Mouse (Mus musculus): ENCODE measurements around the gene Sephs2. TPM values are rescaled to one million over a fixed set of nuclear protein-coding genes. Genes with fewer than 3 reads are reported as not detected.
A peak's percentile ranks its signal among the peaks of the same experiment; 100 is the strongest.

Gene Sephs2
- total RNA-seq, 2 experiments from 2014 or later: 28.6 to 30.7 TPM

DNA sequence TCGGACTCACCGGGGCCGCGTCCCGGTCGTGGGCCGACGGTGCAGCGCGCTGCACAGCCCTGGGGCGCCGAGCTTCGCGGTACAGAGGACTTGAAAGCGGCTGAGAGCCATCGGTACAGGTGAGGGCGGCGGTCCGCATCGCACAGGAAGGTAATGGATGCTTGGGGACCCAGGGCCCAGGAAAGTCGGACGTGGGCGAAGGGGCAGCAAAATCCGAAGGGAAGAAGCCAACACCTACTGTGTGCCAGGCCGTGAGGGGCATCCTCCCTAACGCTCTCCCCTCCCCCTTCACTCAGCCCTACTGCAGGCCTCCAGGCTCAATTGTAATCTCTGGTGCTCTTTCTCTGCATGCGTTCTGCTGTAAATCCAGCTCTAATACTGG, 40.5 kb downstream of the Sephs2 start:
- DNase-seq: no peak

DNA sequence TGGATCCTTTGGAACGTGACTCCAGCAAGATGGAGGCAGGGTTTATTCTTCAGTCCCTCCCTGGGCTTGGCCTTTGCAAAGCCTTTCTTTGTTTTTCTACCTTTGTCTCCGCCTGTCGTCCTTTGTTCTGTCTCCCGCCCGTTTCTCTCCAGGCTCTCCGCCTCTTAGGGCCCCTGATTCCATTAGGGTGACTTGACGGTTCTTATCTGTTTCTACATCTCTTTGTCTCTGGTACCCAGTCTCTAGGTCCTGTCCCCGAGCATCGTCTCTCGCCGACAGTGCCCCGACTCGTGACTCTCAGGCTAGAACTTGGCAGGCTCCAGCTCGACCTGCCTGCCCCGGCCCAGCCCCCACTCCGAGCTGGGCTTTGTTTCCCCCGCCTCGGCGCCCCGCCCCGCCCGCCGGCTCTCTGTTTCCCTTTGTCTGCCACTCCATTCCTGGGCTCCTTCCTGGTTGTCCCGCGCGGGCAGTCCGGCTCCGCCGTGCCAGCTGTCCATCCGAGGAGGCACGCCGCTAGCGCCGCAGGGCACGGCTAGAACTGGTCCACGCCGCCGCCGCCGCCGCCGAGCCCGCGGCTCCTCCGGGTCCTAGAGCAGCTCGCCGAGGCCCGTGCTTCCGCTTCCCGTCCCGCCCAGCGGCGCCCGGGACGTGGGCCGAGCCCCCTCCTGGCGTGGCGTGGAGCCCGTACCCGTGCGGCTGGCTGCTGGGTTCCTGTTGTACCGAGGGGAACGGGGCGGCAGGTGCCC, 41.1 kb downstream of the Sephs2 start, which contains the start of the genes Zfp553 and Sept1:
Gene Zfp553 (plus strand): TSS at position 440 of the 746 bp plus-strand sequence.
Gene Sept1 (minus strand): TSS at position 509 of the 746 bp plus-strand sequence.
- peak; percentile 84 for DNase-seq

DNA sequence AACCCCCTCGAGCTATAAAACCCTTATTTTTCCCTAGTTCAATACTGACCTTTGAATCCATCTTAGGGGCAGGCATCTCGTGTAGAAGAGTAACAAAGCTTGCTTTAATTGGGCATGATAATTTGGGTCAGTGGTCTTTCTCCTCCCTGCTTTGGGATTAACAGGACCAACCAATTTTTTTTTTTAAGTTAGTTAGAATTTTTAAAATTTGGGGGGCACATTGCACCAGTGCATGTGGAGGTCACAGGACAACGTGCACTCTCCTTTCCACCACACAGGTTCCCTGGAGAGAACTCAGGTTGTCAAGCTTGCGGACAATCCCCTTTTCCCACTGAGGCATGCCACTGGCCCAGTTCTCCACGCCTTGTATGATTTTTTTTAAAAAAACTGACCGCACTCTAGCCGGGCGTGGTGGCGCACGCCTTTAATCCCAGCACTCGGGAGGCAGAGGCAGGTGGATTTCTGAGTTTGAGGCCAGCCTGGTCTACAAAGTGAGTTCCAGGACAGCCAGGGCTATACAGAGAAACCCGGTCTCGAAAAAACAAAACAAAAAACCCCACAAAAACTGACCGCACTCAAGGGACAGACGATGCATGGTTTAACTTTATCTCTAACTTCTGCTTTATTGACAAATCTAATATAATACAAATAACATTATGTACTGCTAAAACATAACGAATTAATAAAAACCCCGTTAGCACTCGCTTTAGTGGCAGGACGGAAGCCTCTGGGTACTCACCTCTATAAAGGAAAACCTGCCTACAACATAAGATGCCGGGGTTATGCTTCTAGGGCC, 41.8 kb downstream of the Sephs2 start:
- DNase-seq: no peak

DNA sequence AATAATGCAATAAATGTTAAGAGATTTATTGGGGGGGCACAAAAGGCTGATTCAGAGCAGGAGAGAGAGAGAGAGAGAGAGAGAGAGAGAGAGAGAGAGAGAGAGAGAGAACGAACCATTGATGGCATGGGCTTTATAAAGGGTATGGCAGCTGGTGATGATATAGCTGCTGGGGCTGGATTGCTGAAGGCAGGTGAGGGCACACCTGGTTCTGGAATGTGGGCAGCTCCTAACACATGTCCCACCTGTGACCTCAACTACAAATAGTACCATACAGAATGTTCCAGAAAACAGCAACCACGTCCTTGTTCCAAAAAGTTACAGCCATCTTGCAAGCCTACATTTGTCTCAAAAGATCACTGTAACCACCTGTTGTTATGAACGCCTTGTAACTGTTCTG, 42.5 kb downstream of the Sephs2 start:
- no peak for DNase-seq

DNA sequence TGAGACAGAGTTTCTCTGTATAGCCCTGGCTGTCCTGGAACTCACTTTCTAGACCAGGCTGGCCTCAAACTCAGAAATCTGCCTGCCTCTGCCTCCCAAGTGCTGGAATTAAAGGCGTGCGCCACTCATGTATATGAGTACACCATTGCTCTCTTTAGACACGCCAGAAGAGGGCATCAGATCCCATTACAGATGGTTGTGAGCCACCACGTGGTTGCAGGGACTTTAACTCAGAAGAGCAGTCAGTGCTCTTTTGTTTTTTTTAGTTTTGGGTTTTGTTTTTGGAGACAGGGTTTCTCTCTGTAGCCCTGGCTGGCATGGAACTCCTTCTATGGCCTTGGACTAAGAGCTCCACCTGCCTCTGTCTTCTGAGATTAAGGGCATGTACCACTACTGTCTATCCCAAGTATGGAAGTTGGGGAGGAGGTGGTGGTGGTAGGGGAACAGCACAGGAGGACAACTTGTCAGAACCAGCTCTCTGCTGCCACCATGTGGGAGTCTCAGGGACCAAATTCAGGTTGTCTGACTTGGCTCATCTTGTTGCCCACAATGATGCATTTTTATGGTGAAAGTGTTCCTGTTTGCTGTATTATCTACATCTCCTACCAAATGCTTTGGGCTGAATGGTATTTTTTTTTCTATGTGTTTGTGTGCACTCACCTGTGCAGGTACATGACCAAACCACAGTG, 45.1 kb downstream of the Sephs2 start:
- DNase-seq: peak; percentile 72

DNA sequence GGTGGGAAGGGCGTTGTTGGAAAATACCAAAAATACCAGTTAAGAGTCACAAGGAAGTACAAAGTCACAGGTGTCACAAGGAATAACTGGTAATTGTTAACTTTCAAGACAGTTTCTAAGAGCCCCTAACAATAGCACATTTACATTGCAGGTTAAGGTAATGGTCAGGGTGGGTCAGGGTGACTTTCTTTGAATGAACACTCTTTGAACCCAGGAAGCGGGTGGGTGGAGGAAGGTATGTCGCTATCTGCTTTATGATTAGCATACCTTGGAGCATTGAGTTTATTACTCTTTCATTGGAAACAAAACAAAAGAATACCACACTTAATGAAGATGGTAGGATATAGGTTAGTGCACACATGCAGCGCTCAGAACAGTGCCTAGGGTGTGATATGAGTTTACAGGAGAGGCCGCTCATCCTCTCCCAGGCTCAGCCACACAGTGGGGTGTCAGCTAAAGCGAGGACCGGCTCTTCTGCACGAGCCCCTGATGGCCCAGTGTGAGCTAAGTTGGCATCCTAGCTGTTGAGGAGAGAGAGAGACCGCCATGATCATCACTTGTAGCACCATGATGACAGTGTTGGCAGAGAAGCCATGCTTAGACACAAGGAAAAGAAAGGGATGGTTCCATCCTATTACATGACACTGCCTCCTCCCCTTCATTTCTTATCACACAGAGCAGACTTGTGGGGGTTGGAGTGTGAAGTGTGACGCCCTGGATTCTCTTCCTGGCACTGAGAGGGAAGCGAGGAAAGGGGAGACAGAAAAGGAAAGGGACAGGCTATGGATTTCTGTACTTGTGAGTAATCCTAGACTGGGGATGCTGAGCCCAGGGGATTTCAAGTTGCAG, 48.5 kb downstream of the Sephs2 start:
- no peak for DNase-seq

DNA sequence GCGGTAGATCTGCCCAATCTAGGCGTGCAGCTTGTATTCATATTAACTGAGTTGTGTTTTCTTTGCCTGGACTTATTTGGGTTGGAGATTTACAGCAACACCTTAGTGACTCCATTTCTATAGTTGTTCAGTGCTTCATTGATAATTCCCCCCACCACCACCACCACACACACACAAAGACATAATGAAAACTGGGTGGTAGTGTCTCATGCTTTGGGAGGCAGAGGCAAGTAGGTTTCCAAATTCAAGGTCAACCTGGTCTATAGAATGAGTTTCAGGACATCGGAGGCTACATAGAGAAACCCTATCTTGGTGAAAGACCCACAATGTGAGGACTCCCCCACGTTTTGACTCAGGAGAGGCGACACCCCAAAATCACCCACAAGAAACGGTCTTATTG, 49.2 kb downstream of the Sephs2 start:
- no peak for DNase-seq

DNA sequence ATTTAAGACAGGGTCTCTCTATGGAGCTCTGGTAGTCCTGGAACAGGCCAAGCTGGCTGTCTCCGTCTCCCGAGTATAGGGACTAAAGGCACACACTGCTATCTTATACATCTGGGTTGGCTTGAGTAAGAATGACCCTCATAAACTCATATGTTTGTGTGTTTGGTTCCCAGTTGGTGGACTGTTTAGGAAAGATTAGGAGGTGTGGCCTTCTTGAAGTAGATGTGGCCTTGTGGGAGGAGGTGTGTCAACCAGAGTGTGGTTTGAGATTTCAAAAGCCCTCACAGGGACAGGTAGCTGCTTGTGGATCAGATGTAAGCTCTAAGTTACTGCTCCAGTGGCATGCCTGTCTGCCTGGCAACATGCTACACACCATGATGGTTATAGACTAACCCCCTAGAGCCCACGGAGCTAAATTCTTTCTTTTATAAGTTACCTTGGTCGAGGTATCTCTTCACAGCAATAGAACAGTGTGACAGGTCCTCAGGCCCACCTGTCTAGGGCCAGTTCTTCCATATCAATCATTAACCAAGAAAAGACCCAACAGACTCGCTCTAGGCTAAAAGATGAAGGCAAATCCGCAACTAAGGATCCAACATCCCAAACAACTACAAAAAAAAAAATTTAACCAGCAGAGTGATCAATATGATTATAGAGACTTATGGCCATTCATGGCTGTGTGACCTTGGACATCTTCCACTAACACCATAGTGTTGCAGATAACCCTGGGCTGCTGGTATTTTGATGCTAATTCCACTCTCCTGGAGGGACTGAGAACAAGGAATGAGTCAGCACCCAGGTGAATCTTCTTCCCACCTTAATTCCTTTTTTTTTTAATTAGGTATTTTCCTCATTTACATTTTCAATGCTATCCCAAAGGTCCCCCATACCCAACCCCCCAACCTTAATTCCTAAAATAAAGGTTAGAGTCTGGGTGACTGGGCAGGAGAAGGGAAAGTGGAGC, 50.1 kb downstream of the Sephs2 start:
- no peak for DNase-seq

DNA sequence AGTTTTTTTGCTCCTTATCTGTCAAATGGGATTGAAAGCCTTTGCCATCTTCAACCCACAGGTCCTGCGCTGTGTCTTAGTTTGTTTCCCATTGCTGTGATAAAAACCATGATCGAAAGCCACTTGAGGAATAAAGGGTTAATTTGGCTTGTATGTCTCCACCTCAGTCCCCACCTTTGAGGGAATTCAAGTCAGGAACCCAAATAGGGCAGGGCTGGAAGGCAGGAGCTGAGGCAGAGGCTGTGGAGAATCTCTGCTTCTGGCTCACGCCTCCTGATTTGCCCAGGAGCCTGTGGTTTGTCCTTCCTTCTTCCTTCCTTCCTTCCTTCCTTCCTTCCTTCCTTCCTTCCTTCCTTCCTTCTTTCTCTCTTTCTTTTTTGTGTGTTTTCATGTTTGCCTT, 50.7 kb downstream of the Sephs2 start:
- DNase-seq: no peak

Other genes with a start within 250 kb of the Sephs2 start
- gene Maz, start 247.0 kb downstream of the Sephs2 start, total RNA-seq (2021): 10 to 100 TPM; 64.0 to 66.1 TPM
- gene Kif22, start 231.6 kb downstream of the Sephs2 start, total RNA-seq (2021): 1 to 10 TPM; 1.8 to 2.3 TPM
- gene Zg16, start 186.7 kb downstream of the Sephs2 start, total RNA-seq (2021): not detected
- under 1 TPM; 0.59 to 0.91 TPM for gene AI467606, start 182.7 kb downstream of the Sephs2 start, total RNA-seq (2021)
- gene Qprt, start 151.8 kb downstream of the Sephs2 start, total RNA-seq (2021): under 1 TPM; 0.43 to 0.51 TPM
- gene Spn, start 136.2 kb downstream of the Sephs2 start, total RNA-seq (2021): under 1 TPM; 0.13 to 0.16 TPM
- gene Cd2bp2, start 78.0 kb downstream of the Sephs2 start, total RNA-seq (2021): 10 to 100 TPM; 26.2 to 28.2 TPM
- 10 to 100 TPM; 32.8 to 34.1 TPM for gene Tbc1d10b, start 65.6 kb downstream of the Sephs2 start, total RNA-seq (2021)
- gene Mylpf, start 65.2 kb downstream of the Sephs2 start, total RNA-seq (2021): over 10,000 TPM; 49,123 to 49,891 TPM
- gene Zfp553, start 41.0 kb downstream of the Sephs2 start, total RNA-seq (2021): 1 to 10 TPM; 4.0 to 4.2 TPM
- 1 to 10 TPM; 1.5 to 1.7 TPM for gene Sept1, start 40.9 kb downstream of the Sephs2 start, total RNA-seq (2021)
- 10 to 100 TPM; 15.8 to 16.8 TPM for gene Zfp771, start 29.8 kb downstream of the Sephs2 start, total RNA-seq (2021)
- gene Dctpp1, start 13.3 kb downstream of the Sephs2 start, total RNA-seq (2021): 10 to 100 TPM; 26.5 to 28.7 TPM
- gene Itgal, start 22.2 kb upstream of the Sephs2 start, total RNA-seq (2021): under 1 TPM; 0.26 to 0.40 TPM
- 10 to 100 TPM; 27.0 to 28.4 TPM for gene Zfp768, start 71.5 kb upstream of the Sephs2 start, total RNA-seq (2021)
- 1 to 10 TPM; 2.9 to 3.0 TPM for gene Zfp747, start 102.0 kb upstream of the Sephs2 start, total RNA-seq (2021)
- gene 9130019O22Rik, start 113.1 kb upstream of the Sephs2 start, total RNA-seq (2021): 1 to 10 TPM; 1.5 TPM
- 1 to 10 TPM; 1.7 to 1.8 TPM for gene E430018J23Rik, start 119.6 kb upstream of the Sephs2 start, total RNA-seq (2021)
- gene Zfp764, start 132.8 kb upstream of the Sephs2 start, total RNA-seq (2021): 1 to 10 TPM; 1.7 TPM
- 1 to 10 TPM; 2.0 to 2.7 TPM for gene Zfp688, start 148.0 kb upstream of the Sephs2 start, total RNA-seq (2021)
- 1 to 10 TPM in 1 of 2 experiments, under 1 TPM in 1; 0.67 to 1.0 TPM for gene Zfp689, start 175.1 kb upstream of the Sephs2 start, total RNA-seq (2021)
- 10 to 100 TPM; 17.3 to 17.7 TPM for gene Prr14, start 185.6 kb upstream of the Sephs2 start, total RNA-seq (2021)
- 10 to 100 TPM; 15.8 to 16.8 TPM for gene Fbrs, start 205.1 kb upstream of the Sephs2 start, total RNA-seq (2021)
- 10 to 100 TPM; 46.1 to 47.6 TPM for gene Srcap, start 237.9 kb upstream of the Sephs2 start, total RNA-seq (2021)
- 1 to 10 TPM; 4.7 to 5.2 TPM for gene Gm42715, start 245.5 kb upstream of the Sephs2 start, total RNA-seq (2021)

All from gastrocnemius, postnatal 25 days (tissue).